Mouse (Mus musculus) MEL (cell line): ENCODE measurements around the gene Pygo2. TPM values are rescaled to one million over a fixed set of nuclear protein-coding genes. Genes with fewer than 3 reads are reported as not detected.

Experiments used
- DNase-seq: peaks from one replicate; pipeline ENCODE4 v3.0.0; 2011; ENCODE audit warnings: low read depth, low spot score
- H3K27ac ChIP-seq: 2 replicates; pipeline ENCODE4 v1.5.1; 2012; ENCODE audit warnings: low read depth, mild to moderate bottlenecking, control low read depth, low read length, moderate library complexity; ENCODE audit not compliant: control insufficient read depth
- H3K27me3 ChIP-seq, 2 experiments: fragments of 150-350 bp in 1 of 2; sonication (generic) in 1 of 2; 2 replicates each; pipeline ENCODE4 v1.6.1; 2012; ENCODE audit warnings: low read length in 2 of 2, mild to moderate bottlenecking in 2 of 2, improper control_type of control experiment in 1 of 2, moderate library complexity in 1 of 2; ENCODE audit not compliant: insufficient read depth in 2 of 2, control insufficient read depth in 1 of 2
- H3K36me3 ChIP-seq, 2 experiments: 2 replicates each; pipeline ENCODE4 v1.6.1; 2012 to 2014; ENCODE audit warnings: low read length in 2 of 2, improper control_type of control experiment in 1 of 2, inconsistent platforms in 1 of 2, mild to moderate bottlenecking in 1 of 2; ENCODE audit not compliant: insufficient read depth in 2 of 2, control insufficient read depth in 1 of 2
- H3K4me1 ChIP-seq, 2 experiments: fragments of 150-350 bp in 1 of 2; sonication (generic) in 1 of 2; 2 replicates each; pipeline ENCODE4 v1.6.1; 2012; ENCODE audit warnings: low read length in 2 of 2, improper control_type of control experiment in 1 of 2, mild to moderate bottlenecking in 1 of 2; ENCODE audit not compliant: insufficient read depth in 2 of 2, control insufficient read depth in 1 of 2
- H3K4me3 ChIP-seq, 2 experiments: fragments of 150-350 bp in 1 of 2; sonication (generic) in 1 of 2; 2 replicates each; pipeline ENCODE4 v1.5.1; 2012; ENCODE audit warnings: low read depth in 2 of 2, low read length in 2 of 2, mild to moderate bottlenecking in 2 of 2, moderate library complexity in 2 of 2, control low read depth in 1 of 2, improper control_type of control experiment in 1 of 2; ENCODE audit not compliant: control insufficient read depth in 1 of 2, insufficient read depth in 1 of 2
- H3K79me2 ChIP-seq: 2 replicates; pipeline ENCODE4 v1.6.1; 2012; ENCODE audit warnings: mild to moderate bottlenecking, low read length, moderate library complexity; ENCODE audit not compliant: control insufficient read depth, poor library complexity, insufficient read depth
- H3K9ac ChIP-seq: 2 replicates; pipeline ENCODE4 v1.6.1; 2012; ENCODE audit warnings: low read depth, mild to moderate bottlenecking, control low read depth, low read length, moderate library complexity; ENCODE audit not compliant: control insufficient read depth, poor library complexity, severe bottlenecking
- H3K9me3 ChIP-seq: fragments of 150-350 bp; sonication (generic); replicated peaks from 2 replicates; pipeline ENCODE4 v1.6.1; 2012; ENCODE audit warnings: mild to moderate bottlenecking, low read length, improper control_type of control experiment, moderate library complexity; ENCODE audit not compliant: insufficient read depth
- BHLHE40 ChIP-seq: IDR thresholded peaks from 2 replicates; pipeline ENCODE4 v1.6.1; 2012; ENCODE audit warnings: low read depth, mild to moderate bottlenecking, inconsistent platforms, low read length, improper control_type of control experiment, borderline replicate concordance
- CHD1 ChIP-seq: IDR thresholded peaks from 2 replicates; pipeline ENCODE4 v1.6.1; 2012; ENCODE audit warnings: low read depth, mild to moderate bottlenecking, inconsistent platforms, low read length, improper control_type of control experiment
- CHD2 ChIP-seq: IDR thresholded peaks from 2 replicates; pipeline ENCODE4 v1.6.1; 2011; ENCODE audit warnings: low read length, improper control_type of control experiment
- E2F4 ChIP-seq: IDR thresholded peaks from 2 replicates; pipeline ENCODE4 v1.6.1; 2011; ENCODE audit warnings: low read depth, low read length, improper control_type of control experiment, borderline replicate concordance
- EP300 ChIP-seq, 2 experiments: IDR thresholded peaks; 2 replicates each; pipeline ENCODE4 v1.6.1; 2011; ENCODE audit warnings: improper control_type of control experiment in 2 of 2, low read length in 2 of 2, low read depth in 1 of 2, mild to moderate bottlenecking in 1 of 2
- ETS1 ChIP-seq: IDR thresholded peaks from 2 replicates; pipeline ENCODE4 v1.6.1; 2012; ENCODE audit warnings: low read depth, mild to moderate bottlenecking, inconsistent platforms, low read length, improper control_type of control experiment, moderate library complexity
- GABPA ChIP-seq: IDR thresholded peaks from 2 replicates; pipeline ENCODE4 v1.6.1; 2012; ENCODE audit warnings: low read depth, mild to moderate bottlenecking, inconsistent platforms, low read length, improper control_type of control experiment, moderate library complexity
- GATA1 ChIP-seq: IDR thresholded peaks from 2 replicates; pipeline ENCODE4 v1.6.1; 2011; ENCODE audit warnings: low read depth, low read length, improper control_type of control experiment
- JUND ChIP-seq: IDR thresholded peaks from 2 replicates; pipeline ENCODE4 v1.6.1; 2011; ENCODE audit warnings: low read depth, mild to moderate bottlenecking, improper control_type of control experiment, low read length
- KAT2A ChIP-seq: conservative IDR thresholded peaks from 2 replicates; pipeline ENCODE4 v1.6.1; 2012; ENCODE audit warnings: low read depth, low read length, improper control_type of control experiment, inconsistent platforms
- MAX ChIP-seq: IDR thresholded peaks from 2 replicates; pipeline ENCODE4 v1.6.1; 2011; ENCODE audit warnings: low read length, improper control_type of control experiment
- MXI1 ChIP-seq: IDR thresholded peaks from 2 replicates; pipeline ENCODE4 v1.6.1; 2011; ENCODE audit warnings: mild to moderate bottlenecking, low read depth, low read length, improper control_type of control experiment
- MYC ChIP-seq: IDR thresholded peaks from 2 replicates; pipeline ENCODE4 v1.6.1; 2011; ENCODE audit warnings: low read depth, mild to moderate bottlenecking, low read length, improper control_type of control experiment, moderate library complexity
- NELFE ChIP-seq: IDR thresholded peaks from 2 replicates; pipeline ENCODE4 v1.6.1; 2011; ENCODE audit warnings: low read depth, low read length, improper control_type of control experiment
- NRF1 ChIP-seq: IDR thresholded peaks from 2 replicates; pipeline ENCODE4 v1.6.1; 2014; ENCODE audit warnings: low read depth, mild to moderate bottlenecking, inconsistent platforms, low read length, improper control_type of control experiment, moderate library complexity; ENCODE audit not compliant: poor library complexity, insufficient read depth, severe bottlenecking
- POLR2A ChIP-seq, 2 experiments: IDR thresholded peaks; 2 replicates each; pipeline ENCODE4 v1.6.1; 2011 to 2012; ENCODE audit warnings: low read length in 2 of 2, mild to moderate bottlenecking in 2 of 2, control low read depth in 1 of 2, improper control_type of control experiment in 1 of 2, low read depth in 1 of 2, moderate library complexity in 1 of 2; ENCODE audit not compliant: control insufficient read depth in 1 of 2, insufficient read depth in 1 of 2, poor library complexity in 1 of 2
- POLR2AphosphoS2 ChIP-seq: IDR thresholded peaks from 2 replicates; pipeline ENCODE4 v1.6.1; 2011; ENCODE audit warnings: low read length, improper control_type of control experiment
- POLR2AphosphoS5 ChIP-seq: IDR thresholded peaks from 2 replicates; pipeline ENCODE4 v1.6.1; 2012; ENCODE audit warnings: low read depth, borderline replicate concordance, mild to moderate bottlenecking, inconsistent platforms, low read length, moderate library complexity, mixed read lengths
- RAD21 ChIP-seq: IDR thresholded peaks from 2 replicates; pipeline ENCODE4 v1.6.1; 2011; ENCODE audit warnings: mild to moderate bottlenecking, low read depth, low read length, improper control_type of control experiment
- RCOR1 ChIP-seq: IDR thresholded peaks from 2 replicates; pipeline ENCODE4 v1.6.1; 2012; ENCODE audit warnings: low read depth, mild to moderate bottlenecking, inconsistent platforms, low read length, improper control_type of control experiment
- SIN3A ChIP-seq: IDR thresholded peaks from 2 replicates; pipeline ENCODE4 v1.6.1; 2012; ENCODE audit warnings: low read length, improper control_type of control experiment, inconsistent platforms
- SMC3 ChIP-seq: IDR thresholded peaks from 2 replicates; pipeline ENCODE4 v1.6.1; 2011; ENCODE audit warnings: low read depth, low read length, improper control_type of control experiment
- TAL1 ChIP-seq: IDR thresholded peaks from 2 replicates; pipeline ENCODE4 v1.6.1; 2012; ENCODE audit warnings: mild to moderate bottlenecking, inconsistent platforms, low read length, moderate library complexity, mixed read lengths
- TBP ChIP-seq: IDR thresholded peaks from 2 replicates; pipeline ENCODE4 v1.8.0; 2011; ENCODE audit warnings: low read depth, low read length, improper control_type of control experiment
- TCF12 ChIP-seq: IDR thresholded peaks from 2 replicates; pipeline ENCODE4 v1.6.1; 2014; ENCODE audit warnings: low read depth, mild to moderate bottlenecking, inconsistent platforms, low read length, improper control_type of control experiment, moderate library complexity
- UBTF ChIP-seq: IDR thresholded peaks from 2 replicates; pipeline ENCODE4 v1.6.1; 2012; ENCODE audit warnings: low read depth, mild to moderate bottlenecking, inconsistent platforms, low read length, improper control_type of control experiment, moderate library complexity, borderline replicate concordance; ENCODE audit not compliant: insufficient read depth
- USF1 ChIP-seq: IDR thresholded peaks from 2 replicates; pipeline ENCODE4 v1.6.1; 2014; ENCODE audit warnings: low read depth, mild to moderate bottlenecking, inconsistent platforms, low read length, improper control_type of control experiment, moderate library complexity
- USF2 ChIP-seq, 2 experiments: IDR thresholded peaks; 2 replicates each; pipeline ENCODE4 v1.6.1; 2011 to 2012; ENCODE audit warnings: improper control_type of control experiment in 2 of 2, low read length in 2 of 2, borderline replicate concordance in 1 of 2, inconsistent platforms in 1 of 2, low read depth in 1 of 2, mild to moderate bottlenecking in 1 of 2; ENCODE audit not compliant: insufficient read depth in 1 of 2
- ZC3H11A ChIP-seq: IDR thresholded peaks from 2 replicates; pipeline ENCODE4 v1.6.1; 2012; ENCODE audit warnings: low read depth, mild to moderate bottlenecking, inconsistent platforms, low read length, improper control_type of control experiment
- ZKSCAN1 ChIP-seq: IDR thresholded peaks from 2 replicates; pipeline ENCODE4 v1.6.1; 2012; ENCODE audit warnings: low read depth, mild to moderate bottlenecking, inconsistent platforms, low read length, improper control_type of control experiment, moderate library complexity
- ZMIZ1 ChIP-seq: IDR thresholded peaks from 2 replicates; pipeline ENCODE4 v1.6.1; 2012; ENCODE audit warnings: low read depth, mild to moderate bottlenecking, inconsistent platforms, low read length, improper control_type of control experiment, moderate library complexity
- polyA plus RNA-seq, 2 experiments: library from polyadenylated mRNA; stranded (reverse) in 1 of 2; unstranded in 1 of 2; fragments of >175 nt in 1 of 2; fragments of >200 nt in 1 of 2; gene quantifications; 2 replicates each; pipeline versions ENCODE4 v1.2.1 to v1.2.4; 2012; ENCODE audit warnings: low replicate concordance in 2 of 2, low read depth in 1 of 2; ENCODE audit not compliant: insufficient read length in 2 of 2, insufficient read depth in 1 of 2, missing spikeins in 1 of 2
- total RNA-seq: library from RNA; depleted of rRNA; stranded (reverse); fragments of 300-350 nt; gene quantifications from 2 replicates; pipeline ENCODE4 v1.2.3, GENCODE M21; 2012

The Pygo2 gene
- total and polyA plus RNA-seq, 3 experiments, result 50.3 to 61.1 TPM; not detected in 1

GRCm38 (mm10) chr3:89458372-89458964 is 28.5 kb downstream of the Pygo2 start (continued):
- TF ChIP-seq UBTF, result no peak
- peak; percentile 31; the same call in 1 of the 2 replicates for TF ChIP-seq MYC
- no peak for TF ChIP-seq NRF1

GRCm38 (mm10) chr3:89458965-89459807 is 29.2 kb downstream of the Pygo2 start:
- no peaks in the 10 kb centered on the region for H3K27me3 ChIP-seq
- H3K9me3 ChIP-seq, result no peaks in the 10 kb centered on the region
- peaks cover 0 to 10% of the 10 kb centered on the region in 2 experiments; a peak in 2 of 4 replicates for H3K36me3 ChIP-seq
- H3K27ac ChIP-seq, result peak overlapping the region; percentile 80
- peak; percentile 98 for DNase-seq
- peak overlapping the region; percentile 84 for H3K9ac ChIP-seq
- H3K4me1 ChIP-seq, result peaks cover 11 to 20% of the 10 kb centered on the region in 2 experiments
- H3K4me3 ChIP-seq, result peak overlapping the region; percentile 87 to 95
- peaks cover 4% of the 10 kb centered on the region; the same call in 1 of the 2 replicates for H3K79me2 ChIP-seq
- TF ChIP-seq USF2 (IDR thresholded peaks at IDR 0.05; ENCODE audit: borderline replicate concordance in 1 of 2, insufficient read depth in 1 of 2, low read depth in 1 of 2, low read length in 2 of 2), result no peak
- peak; percentile 66 for TF ChIP-seq ZMIZ1
- peak; percentile 44; the same call in 1 of the 2 replicates for TF ChIP-seq E2F4
- peak; percentile 44; the same call in 1 of the 2 replicates for TF ChIP-seq ETS1
- TF ChIP-seq POLR2AphosphoS2, result peak; percentile 59; the same call in 1 of the 2 replicates
- TF ChIP-seq MXI1, result peak; percentile 53
- peak; percentile 71 for TF ChIP-seq SIN3A
- no peak for TF ChIP-seq JUND
- no peak for TF ChIP-seq RAD21
- TF ChIP-seq POLR2AphosphoS5, result no peak
- TF ChIP-seq BHLHE40, result peak; percentile 51
- TF ChIP-seq ZKSCAN1, result peak; percentile 29; the same call in 1 of the 2 replicates
- no peak for TF ChIP-seq MYC
- TF ChIP-seq CHD2, result no peak
- TF ChIP-seq TCF12, result peak; percentile 49; the same call in 1 of the 2 replicates
- peak; percentile 71; the same call in 1 of the 2 replicates for TF ChIP-seq MAX
- no peak for TF ChIP-seq GABPA
- no peak for TF ChIP-seq RCOR1
- peak; percentile 54; the same call in 1 of the 2 replicates for TF ChIP-seq NRF1
- TF ChIP-seq EP300 (IDR thresholded peaks at IDR 0.05; ENCODE audit: low read depth in 1 of 2, low read length in 2 of 2), result peak; percentile 2 to 7; a peak in 1 of 4 replicates
- TF ChIP-seq POLR2A (IDR thresholded peaks at IDR 0.05; ENCODE audit: control insufficient read depth in 1 of 2, insufficient read depth in 1 of 2, low read depth in 1 of 2, low read length in 2 of 2, poor library complexity in 1 of 2), result peak; percentile 66 to 75; a peak in 2 of 4 replicates
- no peak for TF ChIP-seq SMC3
- TF ChIP-seq NELFE, result peak; percentile 63
- TF ChIP-seq TAL1, result no peak
- 0 out of 2 replicates have a peak, but pooled peaks have one; percentile 29 for TF ChIP-seq TBP
- peak; percentile 17; the same call in 1 of the 2 replicates for TF ChIP-seq USF1
- no peak for TF ChIP-seq ZC3H11A
- no peak for TF ChIP-seq UBTF
- peak; percentile 73 for TF ChIP-seq GATA1
- no peak for TF ChIP-seq KAT2A
- TF ChIP-seq CHD1, result peak; percentile 98
